Mouse (Mus musculus) lung, embryonic 16.5 days (tissue): ENCODE data around the gene Adm. TPM values are rescaled to one million over a fixed set of nuclear protein-coding genes. Genes with fewer than 3 reads are reported as not detected.

ENCODE experiments used
- ATAC-seq: fragments of 200-750 bp; cut with Nextera tagmentation; 2 replicates; pipeline ENCODE4 v1.8.0; 2017; ENCODE audit warnings: low read depth, mild to moderate bottlenecking, moderate library complexity
- H3K27ac ChIP-seq: fragments of 300-500 bp; sonication (generic); 2 replicates; pipeline ENCODE4 v1.5.1; 2014; ENCODE audit warnings: mild to moderate bottlenecking, control low read depth, low read length
- H3K27me3 ChIP-seq: fragments of 300-500 bp; sonication (generic); 2 replicates; pipeline ENCODE4 v1.6.1; 2014; ENCODE audit warnings: low read depth, low read length, mixed read lengths; ENCODE audit not compliant: control insufficient read depth, insufficient read depth
- H3K36me3 ChIP-seq: fragments of 300-500 bp; sonication (generic); 2 replicates; pipeline ENCODE4 v1.6.1; 2014; ENCODE audit warnings: low read length; ENCODE audit not compliant: control insufficient read depth, insufficient read depth
- H3K4me1 ChIP-seq: fragments of 300-500 bp; sonication (generic); replicated peaks from 2 replicates; pipeline ENCODE4 v1.6.1; 2014; ENCODE audit warnings: low read length, mixed read lengths; ENCODE audit not compliant: control insufficient read depth, insufficient read depth
- H3K4me2 ChIP-seq: fragments of 300-500 bp; sonication (generic); 2 replicates; pipeline ENCODE4 v1.6.1; 2014; ENCODE audit warnings: low read depth, low read length, control low read depth
- H3K4me3 ChIP-seq: fragments of 300-500 bp; sonication (generic); 2 replicates; pipeline ENCODE4 v1.5.1; 2014; ENCODE audit warnings: mild to moderate bottlenecking, low read length, control low read depth
- H3K9ac ChIP-seq: fragments of 300-500 bp; sonication (generic); 2 replicates; pipeline ENCODE4 v1.6.1; 2014; ENCODE audit warnings: low read length, control low read depth
- H3K9me3 ChIP-seq: fragments of 300-500 bp; sonication (generic); 2 replicates; pipeline ENCODE4 v1.6.1; 2016; ENCODE audit warnings: low read length; ENCODE audit not compliant: control insufficient read depth
- WGBS: fragments of 180-500 bp; shearing (Covaris S2); extraction: QIAGEN DNeasy Blood & Tissue Kit; methylation state at CpG from one replicate; pipeline ENCODE4 v1.1.7; 2014; 5-methylcytosine and 5-hydroxymethylcytosine counted together
- polyA plus RNA-seq: library from polyadenylated mRNA; unstranded; fragments of >200 nt; fragmentation: Nextera tagmentation; extraction: Ambion mirVana; gene quantifications from 2 replicates; pipeline ENCODE4 v1.2.1, GENCODE M21; 2015

Adm gene
- polyA plus RNA-seq, 1 experiment from 2014 or later: 8.2 TPM

- Histone ChIP-seq H3K9me3 (peaks cover 5% of the 10 kb centered on the region), H3K4me2 (no peak overlapping the region), H3K4me1 (peaks cover 19% of the 10 kb centered on the region), H3K36me3 (no peaks in the 10 kb centered on the region), H3K9ac (no peak overlapping the region), H3K27ac (no peak overlapping the region), H3K4me3 (no peak overlapping the region), H3K27me3 (no peaks in the 10 kb centered on the region)
- no peak for ATAC-seq
- 75% methylated on average over 6 of the region's 6 CpGs for WGBS
These were observed 21.9 kb downstream of the Adm start for GRCm38 (mm10) chr7:110649133-110649987.

GRCm38 (mm10) chr7:110650491-110650890 lies 23.0 kb downstream of the Adm start:
- H3K27ac ChIP-seq: no peak overlapping the region
- peaks cover 5% of the 10 kb centered on the region for H3K9me3 ChIP-seq
- no peak overlapping the region for H3K4me2 ChIP-seq
- 26% methylated on average over 4 of the region's 4 CpGs for WGBS
- H3K27me3 ChIP-seq: no peaks in the 10 kb centered on the region
- H3K9ac ChIP-seq: no peak overlapping the region
- no peak for ATAC-seq
- no peaks in the 10 kb centered on the region for H3K36me3 ChIP-seq
- H3K4me1 ChIP-seq: peaks cover 19% of the 10 kb centered on the region
- H3K4me3 ChIP-seq: no peak overlapping the region

- 48% methylated on average over 6 of the region's 6 CpGs for WGBS
- no peak for ATAC-seq
- Histone ChIP-seq H3K27me3 (no peaks in the 10 kb centered on the region), H3K9me3 (peaks cover 5% of the 10 kb centered on the region), H3K9ac (no peak overlapping the region), H3K36me3 (no peaks in the 10 kb centered on the region), H3K4me1 (peaks cover 16% of the 10 kb centered on the region), H3K4me3 (no peak overlapping the region), H3K27ac (no peak overlapping the region), H3K4me2 (no peak overlapping the region)
These were observed 23.6 kb downstream of the Adm start for GRCm38 (mm10) chr7:110651091-110651490.

GRCm38 (mm10) chr7:110655230-110655629 lies 27.8 kb downstream of the Adm start:
- no peak overlapping the region for H3K27ac ChIP-seq
- 71% methylated on average over 3 of the region's 3 CpGs for WGBS
- no peaks in the 10 kb centered on the region for H3K9me3 ChIP-seq
- H3K4me1 ChIP-seq: 0 out of 2 replicates have a peak, but pooled peaks cover 3% of the 10 kb centered on the region
- H3K4me3 ChIP-seq: no peak overlapping the region
- ATAC-seq: no peak
- H3K36me3 ChIP-seq: no peaks in the 10 kb centered on the region
- H3K9ac ChIP-seq: no peak overlapping the region
- H3K27me3 ChIP-seq: no peaks in the 10 kb centered on the region
- no peak overlapping the region for H3K4me2 ChIP-seq

- H3K9me3 ChIP-seq: no peaks in the 10 kb centered on the region
- H3K4me1 ChIP-seq: 0 out of 2 replicates have a peak, but pooled peaks cover 3% of the 10 kb centered on the region
- WGBS: 42% methylated on average over 6 of the region's 6 CpGs
- H3K4me2 ChIP-seq: no peak overlapping the region
- H3K4me3 ChIP-seq: no peak overlapping the region
- no peaks in the 10 kb centered on the region for H3K27me3 ChIP-seq
- H3K36me3 ChIP-seq: no peaks in the 10 kb centered on the region
- no peak for ATAC-seq
- no peak overlapping the region for H3K9ac ChIP-seq
- no peak overlapping the region for H3K27ac ChIP-seq
These were observed 28.5 kb downstream of the Adm start for GRCm38 (mm10) chr7:110655966-110656365.

GRCm38 (mm10) chr7:110658378-110658928 lies 31.0 kb downstream of the Adm start:
- peak; percentile 79 for ATAC-seq

GRCm38 (mm10) chr7:110666537-110666936 lies 39.1 kb downstream of the Adm start:
- Histone ChIP-seq H3K36me3 (no peaks in the 10 kb centered on the region), H3K4me1 (peaks cover 27% of the 10 kb centered on the region), H3K9ac (no peak overlapping the region), H3K27me3 (no peaks in the 10 kb centered on the region), H3K4me3 (no peak overlapping the region), H3K9me3 (no peaks in the 10 kb centered on the region), H3K4me2 (no peak overlapping the region), H3K27ac (peak overlapping the region; percentile 90)
- 31% methylated on average over 4 of the region's 5 CpGs for WGBS
- ATAC-seq: peak; percentile 76

More at GRCm38 (mm10) chr7:110658378-110658928, 31.0 kb downstream of the Adm start:
- Histone ChIP-seq H3K27me3 (no peaks in the 10 kb centered on the region), H3K9me3 (no peaks in the 10 kb centered on the region), H3K4me2 (no peak overlapping the region), H3K27ac (0 out of 2 replicates have a peak overlapping the region, but pooled peaks have one; percentile 14), H3K36me3 (no peaks in the 10 kb centered on the region), H3K9ac (no peak overlapping the region), H3K4me3 (no peak overlapping the region), H3K4me1 (0 out of 2 replicates have a peak, but pooled peaks cover 3% of the 10 kb centered on the region)
- WGBS: 19% methylated on average over 3 of the region's 3 CpGs

GRCm38 (mm10) chr7:110668247-110668646 lies 40.8 kb downstream of the Adm start:
- peak; percentile 65 for ATAC-seq
- no peak overlapping the region for H3K4me3 ChIP-seq
- no peaks in the 10 kb centered on the region for H3K27me3 ChIP-seq
- no peaks in the 10 kb centered on the region for H3K9me3 ChIP-seq
- H3K4me2 ChIP-seq: no peak overlapping the region
- H3K4me1 ChIP-seq: peaks cover 29% of the 10 kb centered on the region
- H3K36me3 ChIP-seq: no peaks in the 10 kb centered on the region
- H3K9ac ChIP-seq: no peak overlapping the region
- H3K27ac ChIP-seq: peak overlapping the region; percentile 75
- 24% methylated on average over 6 of the region's 6 CpGs for WGBS

GRCm38 (mm10) chr7:110668756-110669155 lies 41.3 kb downstream of the Adm start:
- H3K9ac ChIP-seq: no peak overlapping the region
- H3K4me2 ChIP-seq: no peak overlapping the region
- H3K27ac ChIP-seq: peak overlapping the region; percentile 75
- H3K4me3 ChIP-seq: no peak overlapping the region
- WGBS: 16% methylated on average over 5 of the region's 5 CpGs
- no peaks in the 10 kb centered on the region for H3K36me3 ChIP-seq
- H3K27me3 ChIP-seq: no peaks in the 10 kb centered on the region
- H3K4me1 ChIP-seq: peaks cover 29% of the 10 kb centered on the region
- H3K9me3 ChIP-seq: no peaks in the 10 kb centered on the region
- peak; percentile 35; the same call in 1 of the 2 replicates for ATAC-seq
